Mouse (Mus musculus): Measurements from ENCODE around the gene Pdia3.
"Not testable (repeated sequence)": the region's sequence is repeated elsewhere in the genome, so short reads cannot be mapped to it uniquely, and the experiment has no call there.

DNA sequence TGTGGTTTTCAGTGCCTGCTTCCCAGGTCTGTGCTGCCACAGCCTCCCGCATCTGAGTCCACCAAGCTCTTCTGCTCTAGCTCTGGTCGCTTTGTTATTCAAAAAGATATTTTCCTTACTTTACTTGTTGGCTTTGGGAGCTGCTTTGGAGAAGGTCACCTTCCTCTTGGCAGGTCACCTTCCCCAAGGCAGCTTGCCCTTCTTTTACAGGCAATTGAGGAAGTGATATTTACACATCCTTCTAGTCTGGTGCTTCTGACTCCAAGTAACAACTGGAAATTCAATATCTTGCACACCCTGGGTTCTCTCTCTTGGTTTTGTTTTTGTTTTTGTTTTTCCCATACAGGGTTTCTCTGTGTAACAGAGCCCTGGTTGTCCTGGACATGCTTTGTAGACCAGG is 70.8 kb downstream of the Pdia3 start:
- TF ChIP-seq CTCF, POLR2A (IDR thresholded peaks at IDR 0.05; ENCODE audit: insufficient read depth, low read depth, low read length): not testable (repeated sequence)
